Mouse (Mus musculus) CH12.LX (cell line): ENCODE data around the gene Tkfc.

Experiments used
- CTCF ChIP-seq, 2 experiments: IDR thresholded peaks in 1 of 2; conservative IDR thresholded peaks in 1 of 2; 2 replicates each; pipeline ENCODE4 v1.5.1; 2011 to 2012; ENCODE audit warnings: low read depth in 2 of 2, low read length in 2 of 2, improper control_type of control experiment in 1 of 2, inconsistent platforms in 1 of 2, mild to moderate bottlenecking in 1 of 2, moderate library complexity in 1 of 2
- EP300 ChIP-seq: IDR thresholded peaks from 2 replicates; pipeline ENCODE4 v1.6.1; 2011; ENCODE audit warnings: low read length, improper control_type of control experiment
- POLR2A ChIP-seq: IDR thresholded peaks from 2 replicates; pipeline ENCODE4 v1.6.1; 2011; ENCODE audit warnings: low read depth, mild to moderate bottlenecking, improper control_type of control experiment, low read length

DNA sequence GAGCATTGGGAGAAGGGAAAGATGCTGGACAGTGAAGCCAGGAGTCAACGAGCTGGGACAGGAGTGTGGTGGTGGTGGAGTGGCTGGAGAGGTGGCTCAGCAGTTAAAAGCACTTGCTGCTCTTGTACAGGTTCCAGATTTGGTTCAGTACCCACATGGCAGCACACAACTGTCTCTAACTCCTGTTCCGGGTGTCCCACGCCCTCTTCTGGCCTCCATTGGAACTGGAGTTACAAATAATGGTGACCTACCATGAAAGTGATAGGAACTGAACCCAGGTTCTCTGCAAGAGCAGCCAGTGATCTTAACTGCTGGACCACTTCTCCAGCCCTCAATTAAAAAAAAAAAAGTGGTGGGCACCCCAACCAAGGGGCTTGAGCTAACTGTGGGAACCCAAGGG lies 7.3 kb downstream of the Tkfc start:
- TF ChIP-seq POLR2A (no peak), CTCF (conservative IDR thresholded peaks at IDR 0.05 in 1 of 2, IDR thresholded peaks at IDR 0.05 in 1 of 2; ENCODE audit: low read depth in 2 of 2, low read length in 2 of 2) (peak in 1 of 2 experiments; percentile 67; a peak in 3 of 4 replicates), EP300 (no peak)
